Mouse (Mus musculus) midbrain, embryonic 16.5 days (tissue): ENCODE measurements around the gene Sipa1l3. TPM values are rescaled to one million over a fixed set of nuclear protein-coding genes. Genes with fewer than 3 reads are reported as not detected.
A peak's percentile ranks its signal among the peaks of the same experiment; 100 is the strongest.

Source experiments
- ATAC-seq: fragments of 200-750 bp; cut with Nextera tagmentation; 2 replicates; pipeline ENCODE4 v1.8.0; 2017; ENCODE audit warnings: moderate TSS enrichment
- H3K27ac ChIP-seq: fragments of 300-500 bp; sonication (generic); 2 replicates; pipeline ENCODE4 v1.5.1; 2014; ENCODE audit warnings: mild to moderate bottlenecking, low read length, mixed read lengths
- H3K27me3 ChIP-seq: fragments of 300-500 bp; sonication (generic); 2 replicates; pipeline ENCODE4 v1.6.1; 2014; ENCODE audit warnings: low read depth, low read length, mixed read lengths; ENCODE audit not compliant: control insufficient read depth, insufficient read depth
- H3K36me3 ChIP-seq: fragments of 300-500 bp; sonication (generic); 2 replicates; pipeline ENCODE4 v1.6.1; 2014; ENCODE audit warnings: mild to moderate bottlenecking, low read length, moderate library complexity, mixed read lengths; ENCODE audit not compliant: control insufficient read depth, insufficient read depth
- H3K4me1 ChIP-seq: fragments of 300-500 bp; sonication (generic); 2 replicates; pipeline ENCODE4 v1.6.1; 2014; ENCODE audit warnings: mild to moderate bottlenecking, low read length, mixed read lengths; ENCODE audit not compliant: control insufficient read depth, insufficient read depth
- H3K4me2 ChIP-seq: fragments of 300-500 bp; sonication (generic); 2 replicates; pipeline ENCODE4 v1.6.1; 2014; ENCODE audit warnings: mild to moderate bottlenecking, low read length, mixed read lengths
- H3K4me3 ChIP-seq: fragments of 300-500 bp; sonication (generic); 2 replicates; pipeline ENCODE4 v1.5.1; 2014; ENCODE audit warnings: low read depth, mild to moderate bottlenecking, low read length, moderate library complexity, mixed read lengths
- H3K9ac ChIP-seq: fragments of 300-500 bp; sonication (generic); 2 replicates; pipeline ENCODE4 v1.6.1; 2014; ENCODE audit warnings: low read depth, low read length, mixed read lengths
- H3K9me3 ChIP-seq: fragments of 300-500 bp; sonication (generic); replicated peaks from 2 replicates; pipeline ENCODE4 v1.6.1; 2014; ENCODE audit warnings: mild to moderate bottlenecking, low read length, mixed read lengths; ENCODE audit not compliant: control insufficient read depth, poor library complexity, severe bottlenecking
- WGBS: fragments of 180-500 bp; shearing (Covaris S2); extraction: QIAGEN DNeasy Blood & Tissue Kit; methylation state at CpG from one replicate; pipeline ENCODE4 v1.1.7; 2014; 5-methylcytosine and 5-hydroxymethylcytosine counted together
- polyA plus RNA-seq: library from polyadenylated mRNA; unstranded; fragments of >200 nt; fragmentation: Nextera tagmentation; extraction: Ambion mirVana; gene quantifications from 2 replicates; pipeline ENCODE4 v1.2.1, GENCODE M21; 2015

The Sipa1l3 gene
- polyA plus RNA-seq, 1 experiment from 2014 or later: 17.3 TPM

GRCm38 (mm10) chr7:29361497-29361896 is 156.9 kb downstream of the Sipa1l3 start:
- ATAC-seq: no peak
- Histone ChIP-seq H3K4me1 (peaks cover 3% of the 10 kb centered on the region; the same call in 1 of the 2 replicates), H3K36me3 (peaks cover 9% of the 10 kb centered on the region), H3K4me3 (no peak overlapping the region), H3K27me3 (no peaks in the 10 kb centered on the region), H3K27ac (no peak overlapping the region), H3K4me2 (no peak overlapping the region), H3K9me3 (no peaks in the 10 kb centered on the region), H3K9ac (no peak overlapping the region)
- 85% methylated on average over 13 of the region's 13 CpGs for WGBS

- Histone ChIP-seq H3K36me3 (peaks cover 15% of the 10 kb centered on the region; the same call in 1 of the 2 replicates), H3K27me3 (no peaks in the 10 kb centered on the region), H3K27ac (no peak overlapping the region), H3K4me3 (no peak overlapping the region), H3K9ac (no peak overlapping the region), H3K4me1 (no peaks in the 10 kb centered on the region), H3K4me2 (no peak overlapping the region), H3K9me3 (no peaks in the 10 kb centered on the region)
- 93% methylated on average over 8 of the region's 8 CpGs for WGBS
- ATAC-seq: no peak
Measured at GRCm38 (mm10) chr7:29355406-29355805, 163.0 kb downstream of the Sipa1l3 start.

GRCm38 (mm10) chr7:29354161-29354560 is 164.3 kb downstream of the Sipa1l3 start:
- no peak for ATAC-seq
- H3K9ac ChIP-seq: no peak overlapping the region
- H3K27ac ChIP-seq: no peak overlapping the region
- peaks cover 18% of the 10 kb centered on the region for H3K36me3 ChIP-seq
- 85% methylated on average over 8 of the region's 8 CpGs for WGBS
- no peaks in the 10 kb centered on the region for H3K9me3 ChIP-seq
- H3K4me2 ChIP-seq: no peak overlapping the region
- H3K4me1 ChIP-seq: no peaks in the 10 kb centered on the region
- H3K4me3 ChIP-seq: no peak overlapping the region
- H3K27me3 ChIP-seq: no peaks in the 10 kb centered on the region

- Histone ChIP-seq H3K27ac (no peak overlapping the region), H3K27me3 (no peaks in the 10 kb centered on the region), H3K4me3 (no peak overlapping the region), H3K9ac (no peak overlapping the region), H3K4me1 (no peaks in the 10 kb centered on the region), H3K9me3 (no peaks in the 10 kb centered on the region), H3K36me3 (peaks cover 23% of the 10 kb centered on the region), H3K4me2 (no peak overlapping the region)
- ATAC-seq: no peak
- 88% methylated on average over 8 of the region's 8 CpGs for WGBS
Measured at GRCm38 (mm10) chr7:29352246-29352645, 166.2 kb downstream of the Sipa1l3 start.

GRCm38 (mm10) chr7:29350489-29350888 is 168.0 kb downstream of the Sipa1l3 start:
- H3K27ac ChIP-seq: no peak overlapping the region
- 91% methylated on average over 10 of the region's 10 CpGs for WGBS

GRCm38 (mm10) chr7:29346212-29346611 is 172.2 kb downstream of the Sipa1l3 start:
- no peaks in the 10 kb centered on the region for H3K27me3 ChIP-seq
- no peak overlapping the region for H3K27ac ChIP-seq
- 60% methylated on average over 3 of the region's 3 CpGs for WGBS
- no peak overlapping the region for H3K9ac ChIP-seq
- no peak overlapping the region for H3K4me3 ChIP-seq
- no peaks in the 10 kb centered on the region for H3K9me3 ChIP-seq
- H3K4me1 ChIP-seq: peaks cover 5% of the 10 kb centered on the region
- no peak overlapping the region for H3K4me2 ChIP-seq
- H3K36me3 ChIP-seq: peaks cover 14% of the 10 kb centered on the region
- ATAC-seq: no peak

More at GRCm38 (mm10) chr7:29350489-29350888, 168.0 kb downstream of the Sipa1l3 start:
- Histone ChIP-seq H3K9ac (no peak overlapping the region), H3K4me1 (no peaks in the 10 kb centered on the region), H3K9me3 (no peaks in the 10 kb centered on the region), H3K4me2 (no peak overlapping the region), H3K36me3 (peaks cover 23% of the 10 kb centered on the region), H3K27me3 (no peaks in the 10 kb centered on the region), H3K4me3 (no peak overlapping the region)
- ATAC-seq: no peak

GRCm38 (mm10) chr7:29345534-29345933 is 172.9 kb downstream of the Sipa1l3 start:
- no peak overlapping the region for H3K27ac ChIP-seq
- no peak overlapping the region for H3K9ac ChIP-seq
- H3K36me3 ChIP-seq: peaks cover 14% of the 10 kb centered on the region
- no peak for ATAC-seq
- no peak overlapping the region for H3K4me2 ChIP-seq
- WGBS: 66% methylated on average over 4 of the region's 4 CpGs
- H3K4me3 ChIP-seq: no peak overlapping the region
- no peaks in the 10 kb centered on the region for H3K27me3 ChIP-seq
- peaks cover 5% of the 10 kb centered on the region for H3K4me1 ChIP-seq
- no peaks in the 10 kb centered on the region for H3K9me3 ChIP-seq

GRCm38 (mm10) chr7:29343746-29344145 is 174.7 kb downstream of the Sipa1l3 start:
- H3K27ac ChIP-seq: no peak overlapping the region

GRCm38 (mm10) chr7:29342489-29343092 is 175.8 kb downstream of the Sipa1l3 start:
- no peak overlapping the region for H3K4me2 ChIP-seq
- peak overlapping the region; percentile 42; the same call in 1 of the 2 replicates for H3K27ac ChIP-seq
- H3K36me3 ChIP-seq: 0 out of 2 replicates have a peak, but pooled peaks cover 4% of the 10 kb centered on the region
- peaks cover 5% of the 10 kb centered on the region for H3K4me1 ChIP-seq
- H3K27me3 ChIP-seq: no peaks in the 10 kb centered on the region
- 0 out of 2 replicates have a peak overlapping the region, but pooled peaks have one; percentile 10 for H3K9ac ChIP-seq
- no peak overlapping the region for H3K4me3 ChIP-seq
- no peak for ATAC-seq
- WGBS: 45% methylated on average over 8 of the region's 8 CpGs
- no peaks in the 10 kb centered on the region for H3K9me3 ChIP-seq

More at GRCm38 (mm10) chr7:29343746-29344145, 174.7 kb downstream of the Sipa1l3 start:
- Histone ChIP-seq H3K36me3 (peaks cover 12% of the 10 kb centered on the region; the same call in 1 of the 2 replicates), H3K27me3 (no peaks in the 10 kb centered on the region), H3K9ac (no peak overlapping the region), H3K4me2 (no peak overlapping the region), H3K4me3 (no peak overlapping the region), H3K4me1 (peaks cover 5% of the 10 kb centered on the region), H3K9me3 (no peaks in the 10 kb centered on the region)
- WGBS: 93% methylated on average over 7 of the region's 7 CpGs
- ATAC-seq: no peak
